Mouse (Mus musculus) liver, embryonic 16.5 days (tissue): Measurements from ENCODE around the gene Eif3f. TPM values are rescaled to one million over a fixed set of nuclear protein-coding genes. Genes with fewer than 3 reads are reported as not detected.
A peak's percentile ranks its signal among the peaks of the same experiment; 100 is the strongest.

Experiments
- ATAC-seq: fragments of 200-750 bp; cut with Nextera tagmentation; 2 replicates; pipeline ENCODE4 v1.8.0; 2017; ENCODE audit warnings: low read depth, mild to moderate bottlenecking, moderate number of reproducible peaks, moderate library complexity
- H3K27ac ChIP-seq: fragments of 300-500 bp; sonication (generic); 2 replicates; pipeline ENCODE4 v1.5.1; 2014; ENCODE audit warnings: mild to moderate bottlenecking, low read length
- H3K27me3 ChIP-seq: fragments of 300-500 bp; sonication (generic); 2 replicates; pipeline ENCODE4 v1.6.1; 2014; ENCODE audit warnings: low read depth, low read length, mixed read lengths; ENCODE audit not compliant: control insufficient read depth, insufficient read depth
- H3K36me3 ChIP-seq: fragments of 300-500 bp; sonication (generic); 2 replicates; pipeline ENCODE4 v1.6.1; 2014; ENCODE audit warnings: mild to moderate bottlenecking; ENCODE audit not compliant: control insufficient read depth, insufficient read depth
- H3K4me1 ChIP-seq: fragments of 300-500 bp; sonication (generic); 2 replicates; pipeline ENCODE4 v1.6.1; 2014; ENCODE audit warnings: low read depth, low read length, mixed read lengths; ENCODE audit not compliant: control insufficient read depth
- H3K4me2 ChIP-seq: fragments of 300-500 bp; sonication (generic); 2 replicates; pipeline ENCODE4 v1.6.1; 2014; ENCODE audit warnings: low read depth, low read length, mixed read lengths
- H3K4me3 ChIP-seq: fragments of 300-500 bp; sonication (generic); 2 replicates; pipeline ENCODE4 v1.5.1; 2014; ENCODE audit warnings: low read depth, mild to moderate bottlenecking, low read length
- H3K9ac ChIP-seq: fragments of 300-500 bp; sonication (generic); 2 replicates; pipeline ENCODE4 v1.6.1; 2014; ENCODE audit warnings: low read depth, low read length
- H3K9me3 ChIP-seq: fragments of 300-500 bp; sonication (generic); replicated peaks from 2 replicates; pipeline ENCODE4 v1.6.1; 2016; ENCODE audit warnings: low read length; ENCODE audit not compliant: control insufficient read depth
- WGBS: fragments of 180-500 bp; shearing (Covaris S2); extraction: QIAGEN DNeasy Blood & Tissue Kit; methylation state at CpG from one replicate; pipeline ENCODE4 v1.1.7; 2014; ENCODE audit not compliant: insufficient replicate concordance; 5-methylcytosine and 5-hydroxymethylcytosine counted together
- polyA plus RNA-seq: library from polyadenylated mRNA; unstranded; fragments of >200 nt; fragmentation: Nextera tagmentation; extraction: Ambion mirVana; gene quantifications from 2 replicates; pipeline ENCODE4 v1.2.1, GENCODE M21; 2015

Gene Eif3f
- polyA plus RNA-seq, 1 experiment from 2014 or later: 29.1 TPM

DNA sequence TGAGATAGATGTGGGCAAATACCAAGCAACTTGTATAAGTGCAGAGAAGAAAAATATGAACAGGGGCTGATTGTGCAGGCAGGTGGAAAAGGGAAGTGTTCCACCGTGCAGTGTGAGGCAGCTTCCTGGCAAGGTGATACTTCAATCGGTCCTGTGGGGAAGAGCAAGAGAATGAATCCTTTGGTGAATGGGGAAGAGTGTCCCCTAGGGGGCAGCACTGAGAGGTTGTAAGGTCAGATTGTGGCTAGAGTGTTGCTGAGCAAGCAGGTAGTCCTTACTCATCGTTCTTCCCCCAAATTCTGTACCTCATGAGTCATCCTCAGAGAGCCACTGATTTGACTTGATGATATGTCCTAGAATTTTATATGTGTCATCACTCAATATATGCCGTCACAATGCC lies 20.0 kb downstream of the Eif3f start:
- H3K4me1 ChIP-seq: no peaks in the 10 kb centered on the region; the same call in 1 of the 2 replicates
- no peaks in the 10 kb centered on the region for H3K36me3 ChIP-seq
- no peak overlapping the region for H3K9ac ChIP-seq
- no peak for ATAC-seq
- H3K4me3 ChIP-seq: no peak overlapping the region
- WGBS: 32% methylated on average over 4 of the region's 4 CpGs
- no peak overlapping the region for H3K27ac ChIP-seq
- H3K27me3 ChIP-seq: peaks cover 37% of the 10 kb centered on the region
- no peaks in the 10 kb centered on the region for H3K9me3 ChIP-seq
- H3K4me2 ChIP-seq: no peak overlapping the region

- H3K4me1 ChIP-seq: no peaks in the 10 kb centered on the region
- no peak overlapping the region for H3K4me2 ChIP-seq
- H3K27me3 ChIP-seq: peaks cover 2% of the 10 kb centered on the region
- no peak for ATAC-seq
- no peak overlapping the region for H3K9ac ChIP-seq
- H3K9me3 ChIP-seq: no peaks in the 10 kb centered on the region
- WGBS: 34% methylated on average over 2 of the region's 2 CpGs
- H3K4me3 ChIP-seq: no peak overlapping the region
- no peaks in the 10 kb centered on the region for H3K36me3 ChIP-seq
- H3K27ac ChIP-seq: no peak overlapping the region
These were observed 23.5 kb downstream of the Eif3f start for GRCm38 (mm10) chr7:108957734-108958133.

- H3K4me1 ChIP-seq: no peaks in the 10 kb centered on the region
- no peaks in the 10 kb centered on the region for H3K9me3 ChIP-seq
- no peak overlapping the region for H3K4me2 ChIP-seq
- H3K36me3 ChIP-seq: no peaks in the 10 kb centered on the region
- ATAC-seq: no peak
- no peak overlapping the region for H3K4me3 ChIP-seq
- H3K27ac ChIP-seq: no peak overlapping the region
- WGBS: 6% methylated on average over 2 of the region's 2 CpGs
- no peak overlapping the region for H3K9ac ChIP-seq
- no peaks in the 10 kb centered on the region; the same call in 1 of the 2 replicates for H3K27me3 ChIP-seq
These were observed 31.8 kb downstream of the Eif3f start for GRCm38 (mm10) chr7:108965968-108966367.

GRCm38 (mm10) chr7:108966742-108967362 lies 32.6 kb downstream of the Eif3f start:
- Histone ChIP-seq H3K4me3 (no peak overlapping the region), H3K36me3 (no peaks in the 10 kb centered on the region), H3K27me3 (no peaks in the 10 kb centered on the region; the same call in 1 of the 2 replicates), H3K9me3 (no peaks in the 10 kb centered on the region), H3K27ac (no peak overlapping the region), H3K4me1 (no peaks in the 10 kb centered on the region), H3K9ac (no peak overlapping the region), H3K4me2 (no peak overlapping the region)
- ATAC-seq: 0 out of 2 replicates have a peak, but pooled peaks have one; percentile 39
- WGBS: 23% methylated on average over 7 of the region's 7 CpGs

- Histone ChIP-seq H3K9ac (no peak overlapping the region), H3K36me3 (no peaks in the 10 kb centered on the region), H3K9me3 (no peaks in the 10 kb centered on the region), H3K27ac (no peak overlapping the region), H3K4me1 (no peaks in the 10 kb centered on the region), H3K4me3 (no peak overlapping the region), H3K27me3 (no peaks in the 10 kb centered on the region), H3K4me2 (no peak overlapping the region)
- ATAC-seq: no peak
- WGBS: 25% methylated on average over 6 of the region's 6 CpGs
These were observed 34.0 kb downstream of the Eif3f start for GRCm38 (mm10) chr7:108968201-108968600.

- ATAC-seq: no peak
- WGBS: 62% methylated on average over 6 of the region's 6 CpGs
- H3K36me3 ChIP-seq: no peaks in the 10 kb centered on the region
- H3K4me3 ChIP-seq: no peak overlapping the region
- H3K4me1 ChIP-seq: no peaks in the 10 kb centered on the region
- H3K9ac ChIP-seq: no peak overlapping the region
- H3K27ac ChIP-seq: no peak overlapping the region
- H3K4me2 ChIP-seq: no peak overlapping the region
- no peaks in the 10 kb centered on the region for H3K9me3 ChIP-seq
- H3K27me3 ChIP-seq: no peaks in the 10 kb centered on the region
These were observed 38.1 kb downstream of the Eif3f start for GRCm38 (mm10) chr7:108972273-108972672.

DNA sequence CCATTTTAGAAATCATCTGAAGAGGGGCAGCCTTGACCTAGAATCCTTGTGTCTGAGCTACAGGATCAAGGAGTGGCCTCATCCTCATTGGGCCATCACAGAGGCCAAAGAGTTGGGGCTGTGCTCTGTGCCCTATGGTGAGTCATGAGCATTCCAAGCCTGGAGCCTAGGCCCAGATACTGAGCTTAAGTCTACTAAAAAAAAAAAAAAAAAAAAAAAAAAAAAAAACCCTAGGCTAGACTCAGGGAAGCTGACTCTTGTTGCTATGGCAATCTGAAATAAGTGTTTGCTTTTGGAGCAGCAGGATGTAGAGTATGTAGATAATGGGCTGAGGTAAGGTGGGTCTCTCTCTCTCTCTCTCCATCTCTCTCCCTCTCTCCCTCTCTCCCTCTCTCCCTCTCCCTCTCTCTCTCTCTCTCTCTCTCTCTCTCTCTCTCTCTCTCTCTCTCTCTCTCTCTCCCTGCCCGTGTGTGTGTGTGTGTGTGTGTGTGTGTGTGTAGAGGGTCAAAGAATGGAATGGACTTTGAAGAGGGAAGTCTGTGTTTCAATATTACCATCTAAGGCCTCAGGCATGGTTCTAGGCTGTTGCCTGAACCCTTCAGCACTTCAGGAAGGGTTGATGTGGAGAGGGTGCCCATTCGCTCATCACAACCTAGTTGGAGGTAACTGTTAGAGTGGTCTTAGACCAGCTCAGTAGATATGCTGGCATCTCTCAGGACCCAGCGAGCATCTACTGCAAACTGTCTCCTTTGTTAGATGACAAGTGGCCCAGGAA lies 51.9 kb downstream of the Eif3f start:
- WGBS: 49% methylated on average over 2 of the region's 3 CpGs
- Histone ChIP-seq H3K9ac (no peak overlapping the region), H3K27ac (no peak overlapping the region), H3K27me3 (no peaks in the 10 kb centered on the region), H3K9me3 (no peaks in the 10 kb centered on the region), H3K4me3 (no peak overlapping the region), H3K4me1 (no peaks in the 10 kb centered on the region), H3K36me3 (no peaks in the 10 kb centered on the region), H3K4me2 (no peak overlapping the region)
- ATAC-seq: no peak

DNA sequence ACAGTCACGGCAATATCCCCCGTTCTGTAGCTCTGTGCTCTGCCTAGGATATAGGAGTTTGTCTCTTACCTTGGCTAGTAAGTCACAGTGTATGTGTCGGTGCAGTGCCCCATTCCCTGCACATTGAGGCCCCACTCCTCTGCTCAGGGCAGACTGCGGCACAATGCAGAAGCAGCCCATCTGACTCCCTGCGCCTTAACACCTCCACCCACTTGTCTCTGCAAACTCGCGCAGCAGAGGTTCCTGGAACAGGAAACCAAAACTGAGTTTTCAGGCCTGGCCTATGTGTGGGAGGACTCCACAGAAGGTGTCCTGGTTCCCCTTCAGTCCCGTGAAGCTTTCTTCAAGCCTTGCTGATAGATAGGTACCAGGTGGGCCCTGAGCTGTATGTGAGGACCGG lies 57.0 kb downstream of the Eif3f start:
- H3K4me3 ChIP-seq: no peak overlapping the region
- no peak overlapping the region for H3K9ac ChIP-seq
- no peaks in the 10 kb centered on the region for H3K9me3 ChIP-seq
- H3K36me3 ChIP-seq: no peaks in the 10 kb centered on the region
- ATAC-seq: no peak
- no peak overlapping the region for H3K4me2 ChIP-seq
- 59% methylated on average over 9 of the region's 9 CpGs for WGBS
- no peaks in the 10 kb centered on the region for H3K4me1 ChIP-seq
- H3K27me3 ChIP-seq: no peaks in the 10 kb centered on the region
- no peak overlapping the region for H3K27ac ChIP-seq
